In genomic region chr17:94864531-94865318, GRCm38 (mm10) we compare ENCODE assay signal across 8 mouse cellular contexts.
A peak's percentile ranks its signal among the peaks of the same experiment; 100 is the strongest.
DNase-seq lines count a peak whose midpoint lies in the region; ATAC-seq and TF ChIP-seq lines count a peak whose summit lies in the region.
"Not testable (repeated sequence)": the region's sequence is repeated elsewhere in the genome, so short reads cannot be mapped to it uniquely, and the experiment has no call there.

No protein-coding gene starts in this region.

- H3K9me3 ChIP-seq in MEL (replicated peaks; ENCODE audit: insufficient read depth, low read length); forebrain, postnatal 0 days (ENCODE audit: low read length); lung, embryonic 15.5 days: not testable (repeated sequence)

- H3K4me2 ChIP-seq in forebrain, postnatal 0 days (ENCODE audit: low read depth), result peak overlapping the region; percentile 61
- H3K4me2 ChIP-seq in lung, embryonic 15.5 days, result peak overlapping the region; percentile 73

- H3K4me1 ChIP-seq in MEL (ENCODE audit: control insufficient read depth in 1 of 2, insufficient read depth in 2 of 2, low read length in 2 of 2); cerebellum, adult 2 months (ENCODE audit: control insufficient read depth, insufficient read depth, low read length); forebrain, postnatal 0 days (ENCODE audit: insufficient read depth); lung, embryonic 15.5 days: not testable (repeated sequence)

- H3K9ac ChIP-seq in MEL (ENCODE audit: control insufficient read depth, low read depth, low read length, poor library complexity, severe bottlenecking), result peak overlapping the region; percentile 66
- peak overlapping the region; percentile 52 for H3K9ac ChIP-seq in forebrain, postnatal 0 days
- peak overlapping the region; percentile 56 for H3K9ac ChIP-seq in lung, embryonic 15.5 days

- not testable (repeated sequence) for H3K36me3 ChIP-seq in MEL (ENCODE audit: control insufficient read depth in 1 of 2, insufficient read depth in 2 of 2, low read length in 2 of 2); forebrain, postnatal 0 days (ENCODE audit: insufficient read depth); lung, embryonic 15.5 days

- H3K79me2 ChIP-seq in MEL (ENCODE audit: control insufficient read depth, insufficient read depth, low read length, poor library complexity), result not testable (repeated sequence)

- 8% methylated on average over 20 of the region's 21 CpGs for WGBS in cerebellum, adult 2 months
- 17% methylated on average over 21 of the region's 21 CpGs for WGBS in forebrain, postnatal 0 days
- WGBS in lung, embryonic 15.5 days, result 10% methylated on average over 20 of the region's 21 CpGs

- not testable (repeated sequence) for TF ChIP-seq CTCF in MEL (IDR thresholded peaks at IDR 0.05 in 2 of 3, conservative IDR thresholded peaks at IDR 0.05 in 1 of 3; ENCODE audit: control insufficient read depth in 1 of 3, insufficient read depth in 1 of 3, low read depth in 2 of 3, low read length in 3 of 3, poor library complexity in 1 of 3, severe bottlenecking in 1 of 3); cerebellum, adult 2 months (IDR thresholded peaks at IDR 0.05; ENCODE audit: borderline replicate concordance, insufficient read depth, low read depth, low read length); forebrain, postnatal 0 days (IDR thresholded peaks at IDR 0.05; ENCODE audit: low read depth)

- peak; percentile 98 for ATAC-seq in forebrain, postnatal 0 days
- ATAC-seq in lung, embryonic 15.5 days (ENCODE audit: borderline replicate concordance, extremely low read depth, low FRiP score, low TSS enrichment), result peak; percentile 98

- H3K4me3 ChIP-seq in MEL (ENCODE audit: control insufficient read depth in 1 of 2, insufficient read depth in 1 of 2, low read depth in 2 of 2, low read length in 2 of 2), result peak overlapping the region; percentile 62 to 85
- peak overlapping the region; percentile 62 for H3K4me3 ChIP-seq in cerebellum, adult 2 months (replicated peaks; ENCODE audit: insufficient read depth, low read depth, low read length)
- peak overlapping the region; percentile 40 for H3K4me3 ChIP-seq in forebrain, postnatal 0 days (ENCODE audit: low read depth, low read length)
- peak overlapping the region; percentile 58 for H3K4me3 ChIP-seq in lung, embryonic 15.5 days

- TF ChIP-seq EP300 in MEL (IDR thresholded peaks at IDR 0.05; ENCODE audit: low read depth in 1 of 2, low read length in 2 of 2), result not testable (repeated sequence)

- DNase-seq in MEL (ENCODE audit: low read depth, low spot score), result peak; percentile 97
- peak; percentile 66 to 73 for DNase-seq in cerebellum, adult 2 months
- DNase-seq in forebrain, postnatal 0 days, result peak; percentile 64
- DNase-seq in heart, postnatal 4 days, result peak; percentile 67
- DNase-seq in layer of hippocampus, adult 8-10 months (ENCODE audit: low spot score in 2 of 2), result peak; percentile 71 to 73
- DNase-seq in ovary, postnatal 10 days (ENCODE audit: low spot score), result peak; percentile 46
- DNase-seq in thymus, postnatal 10 days (ENCODE audit: low spot score in 2 of 2), result peak; percentile 67 to 69

- TF ChIP-seq RAD21 in MEL (IDR thresholded peaks at IDR 0.05; ENCODE audit: low read depth, low read length), result not testable (repeated sequence)

- H3K27me3 ChIP-seq in MEL (ENCODE audit: control insufficient read depth in 1 of 2, insufficient read depth in 2 of 2, low read length in 2 of 2); cerebellum, adult 2 months (ENCODE audit: control insufficient read depth, insufficient read depth, low read length); forebrain, postnatal 0 days (ENCODE audit: insufficient read depth, low read length); lung, embryonic 15.5 days: not testable (repeated sequence)

- H3K27ac ChIP-seq in MEL (ENCODE audit: control insufficient read depth, low read depth, low read length), result peak overlapping the region; percentile 79
- not testable (repeated sequence) for H3K27ac ChIP-seq in cerebellum, adult 2 months (ENCODE audit: insufficient read depth, low read length); forebrain, postnatal 0 days (ENCODE audit: low read depth, low read length)
- peak overlapping the region; percentile 61; the same call in 1 of the 2 replicates for H3K27ac ChIP-seq in lung, embryonic 15.5 days

- peak; percentile 4 to 90; a peak in 2 of 4 replicates for TF ChIP-seq POLR2A in MEL (IDR thresholded peaks at IDR 0.05; ENCODE audit: control insufficient read depth in 1 of 2, insufficient read depth in 1 of 2, low read depth in 1 of 2, low read length in 2 of 2, poor library complexity in 1 of 2)
- TF ChIP-seq POLR2A in cerebellum, adult 2 months (IDR thresholded peaks at IDR 0.05; ENCODE audit: borderline replicate concordance, insufficient read depth, low read length), result not testable (repeated sequence)

TF ChIP-seq in MEL, 35 proteins besides CTCF, POLR2A, EP300 and RAD21:
- TF ChIP-seq ZMIZ1 (IDR thresholded peaks at IDR 0.05; ENCODE audit: low read depth, low read length), result peak; percentile 82; the same call in 1 of the 2 replicates
- peak; percentile 52; the same call in 1 of the 2 replicates for TF ChIP-seq SIN3A (IDR thresholded peaks at IDR 0.05; ENCODE audit: low read length)
- TF ChIP-seq ELF1 (IDR thresholded peaks at IDR 0.05; ENCODE audit: low read depth, low read length), result peak; percentile 67; the same call in 1 of the 2 replicates
- peak; percentile 51; the same call in 1 of the 2 replicates for TF ChIP-seq MAX (IDR thresholded peaks at IDR 0.05; ENCODE audit: low read length)
- TF ChIP-seq POLR2AphosphoS2 (IDR thresholded peaks at IDR 0.05; ENCODE audit: low read length), result peak; percentile 80; the same call in 1 of the 2 replicates
- TF ChIP-seq USF1 (IDR thresholded peaks at IDR 0.05; ENCODE audit: low read depth, low read length), result 0 out of 2 replicates have a peak, but pooled peaks have one; percentile 33
- 0 out of 2 replicates have a peak, but pooled peaks have one; percentile 38 for TF ChIP-seq TCF12 (IDR thresholded peaks at IDR 0.05; ENCODE audit: low read depth, low read length)
- peak; percentile 59; the same call in 1 of the 2 replicates for TF ChIP-seq HCFC1 (IDR thresholded peaks at IDR 0.05; ENCODE audit: low read depth, low read length)
- TF ChIP-seq MXI1 (IDR thresholded peaks at IDR 0.05; ENCODE audit: low read depth, low read length), result peak; percentile 57; the same call in 1 of the 2 replicates
- peak; percentile 78 for TF ChIP-seq NELFE (IDR thresholded peaks at IDR 0.05; ENCODE audit: low read depth, low read length)
- TF ChIP-seq TBP (IDR thresholded peaks at IDR 0.05; ENCODE audit: low read depth, low read length), result 0 out of 2 replicates have a peak, but pooled peaks have one; percentile 14
- 0 out of 2 replicates have a peak, but pooled peaks have one; percentile 22 for TF ChIP-seq ZNF384 (IDR thresholded peaks at IDR 0.05; ENCODE audit: low read depth, low read length)

Comparison
In these comparisons a context has a peak if more than half of its experiments do, and no peak if none do; other contexts are left out.
1. DNase-seq: peak in every context shown above with its lines; median percentile 97 in MEL; 72 in layer of hippocampus, adult 8-10 months; 70 in cerebellum, adult 2 months; 68 in thymus, postnatal 10 days; 67 in heart, postnatal 4 days; 64 in forebrain, postnatal 0 days; 46 in ovary, postnatal 10 days.